Mouse (Mus musculus): ENCODE measurements around the gene Inppl1. TPM values are rescaled to one million over a fixed set of nuclear protein-coding genes. Genes with fewer than 3 reads are reported as not detected.
A peak's percentile ranks its signal among the peaks of the same experiment; 100 is the strongest.

Gene Inppl1
- polyA plus RNA-seq, 1 experiment from 2014 or later: 49.4 TPM

DNA sequence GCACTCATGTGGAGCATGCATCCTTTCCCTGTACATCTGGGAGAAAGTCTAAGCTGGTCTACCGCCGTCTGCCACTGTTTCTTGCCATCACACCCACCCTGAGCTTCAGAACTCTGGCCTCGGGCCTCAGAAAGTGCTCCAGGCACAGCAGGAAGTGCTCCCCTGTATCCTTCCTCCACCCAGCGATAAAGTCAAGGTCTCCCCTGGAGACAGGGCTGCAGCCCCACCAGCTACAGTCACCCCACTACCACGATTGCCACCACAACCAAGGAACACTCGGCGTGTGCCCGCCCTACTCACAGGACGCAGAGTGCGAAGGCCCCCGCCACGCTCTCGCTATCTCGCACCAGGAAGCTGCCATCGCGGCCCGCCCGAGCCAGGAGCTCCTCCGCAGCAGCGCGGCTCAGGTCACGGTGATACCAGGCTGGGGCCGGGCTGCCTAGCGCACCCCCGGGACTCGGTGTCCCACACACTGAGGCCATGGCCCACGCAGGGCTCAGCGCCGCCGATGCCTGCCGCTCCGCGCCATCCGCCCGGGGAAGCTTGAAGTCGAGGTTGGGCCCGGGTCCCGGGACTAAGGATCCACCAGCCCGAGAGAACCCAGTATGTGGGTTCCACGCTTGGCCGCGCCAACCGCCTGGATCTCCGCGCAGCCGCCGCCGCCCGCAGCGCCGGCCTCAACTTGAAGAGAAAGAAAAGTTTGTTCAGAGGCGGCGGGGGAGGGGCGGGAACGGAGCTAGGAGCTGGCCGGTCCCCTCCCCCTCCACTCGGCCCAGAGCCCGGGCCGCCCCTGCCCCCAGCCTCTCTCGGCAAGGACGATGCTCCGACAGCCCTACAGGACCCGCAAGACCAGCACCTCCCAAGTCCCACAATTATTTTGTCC is 1.5 kb downstream of the Inppl1 start:
- Histone ChIP-seq H3K27ac (peak overlapping the region; percentile 98), H3K4me1 (peaks cover 31% of the 10 kb centered on the region), H3K36me3 (peaks cover 24% of the 10 kb centered on the region), H3K9ac (peak overlapping the region; percentile 82), H3K4me3 (peak overlapping the region; percentile 85), H3K9me3 (no peaks in the 10 kb centered on the region), H3K27me3 (no peaks in the 10 kb centered on the region), H3K4me2 (peak overlapping the region; percentile 84)
- under 1% methylated on average over 62 of the region's 63 CpGs for WGBS
- ATAC-seq (ENCODE audit: insufficient number of reproducible peaks, low FRiP score, low TSS enrichment, low read depth): 0 out of 2 replicates have a peak, but pooled peaks have one; percentile 37

DNA sequence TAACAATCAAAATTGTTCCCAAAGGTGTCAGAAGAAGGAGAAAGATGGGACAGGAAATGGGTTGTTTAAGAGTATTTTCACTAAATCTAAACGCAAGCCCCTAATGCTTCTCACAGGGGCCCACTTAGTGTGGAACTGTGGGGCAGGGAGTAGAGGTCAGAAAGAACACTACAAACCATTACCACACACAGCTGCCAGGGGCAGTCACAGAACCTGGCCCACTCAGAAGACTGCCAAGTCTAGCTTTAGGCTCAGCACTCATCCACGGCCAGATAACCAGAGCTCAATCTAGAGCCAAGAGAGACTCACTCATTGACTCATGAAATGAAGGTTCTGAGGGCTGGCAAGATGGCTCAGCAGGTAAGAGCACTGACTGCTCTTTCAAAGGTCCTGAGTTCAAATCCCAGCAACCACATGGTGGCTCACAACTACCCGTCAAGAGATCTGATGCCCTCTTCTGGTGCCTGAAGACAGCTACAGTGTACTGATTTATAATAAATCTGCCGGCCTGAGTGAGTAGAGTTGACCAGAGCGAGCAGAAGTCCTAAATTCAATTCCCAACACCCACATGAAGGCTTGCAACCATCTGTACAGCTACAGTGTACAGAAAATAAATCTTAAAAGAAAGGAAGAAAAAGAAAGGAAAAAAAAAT is 2.4 kb downstream of the Inppl1 start:
- peak overlapping the region; percentile 85 for H3K4me3 ChIP-seq
- H3K4me2 ChIP-seq: peak overlapping the region; percentile 84
- peak overlapping the region; percentile 82; the same call in 1 of the 2 replicates for H3K9ac ChIP-seq
- H3K27me3 ChIP-seq: no peaks in the 10 kb centered on the region
- H3K27ac ChIP-seq: peak overlapping the region; percentile 98
- ATAC-seq (ENCODE audit: insufficient number of reproducible peaks, low FRiP score, low TSS enrichment, low read depth): no peak
- no peaks in the 10 kb centered on the region for H3K9me3 ChIP-seq
- peaks cover 31% of the 10 kb centered on the region for H3K4me1 ChIP-seq
- peaks cover 33% of the 10 kb centered on the region for H3K36me3 ChIP-seq
- 32% methylated on average over 5 of the region's 5 CpGs for WGBS

DNA sequence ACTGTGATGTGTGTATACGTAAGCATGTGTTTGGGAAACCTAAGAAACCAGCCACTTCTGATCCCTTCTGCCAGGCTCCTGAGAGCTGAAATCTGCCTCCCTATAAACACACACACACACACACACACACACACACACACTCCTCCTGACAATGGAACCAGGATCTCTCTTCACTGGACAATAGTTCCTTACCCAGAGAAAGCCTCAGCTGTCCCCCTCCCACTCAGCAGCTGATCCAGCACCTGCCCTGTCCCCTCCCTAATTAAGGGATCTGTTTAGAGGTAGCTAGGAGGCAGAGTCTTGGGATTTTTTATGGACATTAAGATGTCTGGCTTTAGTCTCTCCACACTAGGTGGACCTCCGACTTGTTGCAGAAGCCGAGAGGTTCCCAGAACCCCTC is 3.1 kb downstream of the Inppl1 start:
- peaks cover 40% of the 10 kb centered on the region for H3K36me3 ChIP-seq
- no peaks in the 10 kb centered on the region for H3K9me3 ChIP-seq
- peak overlapping the region; percentile 84 for H3K4me2 ChIP-seq
- peak overlapping the region; percentile 85 for H3K4me3 ChIP-seq
- H3K4me1 ChIP-seq: peaks cover 31% of the 10 kb centered on the region
- 0 out of 2 replicates have a peak overlapping the region, but pooled peaks have one; percentile 82 for H3K9ac ChIP-seq
- H3K27me3 ChIP-seq: no peaks in the 10 kb centered on the region
- ATAC-seq (ENCODE audit: insufficient number of reproducible peaks, low FRiP score, low TSS enrichment, low read depth): no peak
- WGBS: 39% methylated on average over 3 of the region's 3 CpGs
- peak overlapping the region; percentile 38; the same call in 1 of the 2 replicates for H3K27ac ChIP-seq

DNA sequence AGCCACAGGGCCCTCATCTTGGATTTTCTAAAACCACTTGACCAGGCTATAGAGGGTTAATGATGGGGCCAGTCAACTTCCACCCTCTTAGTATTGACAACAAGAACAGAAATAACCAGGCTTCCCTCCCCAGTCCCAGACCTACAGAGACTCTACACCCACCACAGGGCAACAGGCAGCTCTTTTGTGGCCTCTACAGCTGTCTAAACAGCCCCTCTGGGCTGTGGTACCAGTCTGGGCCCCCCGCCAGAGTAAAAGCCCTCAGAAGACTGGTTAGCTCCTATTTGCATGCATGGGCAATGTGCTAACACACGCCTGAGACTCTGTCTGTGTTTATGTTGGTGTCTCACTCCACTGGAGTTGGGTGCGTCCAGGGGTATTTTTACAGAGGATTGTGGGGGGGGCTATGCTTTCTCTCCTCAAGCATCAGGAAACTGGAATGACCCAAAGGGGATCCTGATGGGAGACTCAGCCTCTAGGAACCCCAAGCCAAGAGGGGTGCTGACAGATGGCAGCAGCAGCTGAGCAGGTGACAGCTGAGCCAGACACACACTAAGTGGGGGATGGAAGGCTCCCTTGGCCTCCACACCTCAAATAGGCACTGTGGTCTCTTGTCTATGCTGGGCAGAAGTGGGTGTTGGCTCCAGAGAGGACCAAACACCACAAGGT is 4.0 kb downstream of the Inppl1 start:
- Histone ChIP-seq H3K27ac (peak overlapping the region; percentile 38), H3K4me1 (peaks cover 31% of the 10 kb centered on the region), H3K9me3 (no peaks in the 10 kb centered on the region), H3K36me3 (peaks cover 48% of the 10 kb centered on the region), H3K4me2 (peak overlapping the region; percentile 84; the same call in 1 of the 2 replicates), H3K4me3 (no peak overlapping the region), H3K9ac (no peak overlapping the region), H3K27me3 (no peaks in the 10 kb centered on the region)
- no peak for ATAC-seq (ENCODE audit: insufficient number of reproducible peaks, low FRiP score, low TSS enrichment, low read depth)
- 58% methylated on average over 3 of the region's 3 CpGs for WGBS

DNA sequence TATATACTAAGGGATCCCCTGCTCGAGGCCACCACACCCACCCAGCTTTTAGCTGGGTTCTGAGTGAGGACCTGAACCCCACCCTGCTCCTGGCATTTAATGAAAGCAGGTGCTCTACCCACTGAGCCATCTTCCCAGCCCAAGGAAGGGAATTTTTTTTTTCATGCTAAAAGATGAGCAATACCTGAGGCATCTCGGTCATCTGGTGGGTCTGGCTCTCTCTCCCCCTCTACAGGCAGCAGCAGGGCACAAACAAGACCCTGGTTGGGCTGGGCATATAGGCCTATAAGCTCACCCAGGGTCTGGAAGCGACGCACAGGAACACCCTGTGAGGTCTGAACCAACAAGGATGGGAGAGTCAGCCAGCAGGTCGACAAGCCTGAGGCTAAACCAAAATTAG is 4.7 kb downstream of the Inppl1 start:
- ATAC-seq (ENCODE audit: insufficient number of reproducible peaks, low FRiP score, low TSS enrichment, low read depth): no peak
- Histone ChIP-seq H3K27me3 (no peaks in the 10 kb centered on the region), H3K9me3 (no peaks in the 10 kb centered on the region), H3K4me1 (peaks cover 27% of the 10 kb centered on the region), H3K9ac (no peak overlapping the region), H3K36me3 (peaks cover 55% of the 10 kb centered on the region), H3K27ac (peak overlapping the region; percentile 24; the same call in 1 of the 2 replicates), H3K4me3 (no peak overlapping the region), H3K4me2 (no peak overlapping the region)
- 66% methylated on average over 5 of the region's 5 CpGs for WGBS

DNA sequence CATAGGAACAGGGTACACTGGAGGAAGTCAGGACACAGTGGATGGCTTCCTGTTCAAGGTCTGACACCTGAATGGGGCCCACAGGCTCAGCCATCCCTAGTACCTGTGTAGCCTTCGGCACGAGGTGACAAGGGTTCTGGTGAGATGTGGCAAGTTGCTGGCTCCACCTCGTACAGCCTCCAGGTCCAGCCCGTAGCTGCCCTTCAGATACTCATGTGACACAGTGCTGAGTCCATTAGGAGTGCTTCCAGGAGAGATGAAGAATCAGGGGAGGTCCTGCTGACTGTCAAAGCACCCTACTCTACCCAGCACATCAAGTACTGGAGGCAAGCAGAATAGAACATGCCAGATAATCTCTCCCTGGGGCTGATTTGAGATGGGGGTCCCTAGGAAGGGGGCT is 5.7 kb downstream of the Inppl1 start:
- H3K4me1 ChIP-seq: peaks cover 26% of the 10 kb centered on the region
- H3K27ac ChIP-seq: no peak overlapping the region
- WGBS: 92% methylated on average over 4 of the region's 4 CpGs
- no peak for ATAC-seq (ENCODE audit: insufficient number of reproducible peaks, low FRiP score, low TSS enrichment, low read depth)
- no peak overlapping the region for H3K4me3 ChIP-seq
- H3K36me3 ChIP-seq: peaks cover 65% of the 10 kb centered on the region
- no peaks in the 10 kb centered on the region for H3K27me3 ChIP-seq
- no peak overlapping the region for H3K9ac ChIP-seq
- no peak overlapping the region for H3K4me2 ChIP-seq
- no peaks in the 10 kb centered on the region for H3K9me3 ChIP-seq

DNA sequence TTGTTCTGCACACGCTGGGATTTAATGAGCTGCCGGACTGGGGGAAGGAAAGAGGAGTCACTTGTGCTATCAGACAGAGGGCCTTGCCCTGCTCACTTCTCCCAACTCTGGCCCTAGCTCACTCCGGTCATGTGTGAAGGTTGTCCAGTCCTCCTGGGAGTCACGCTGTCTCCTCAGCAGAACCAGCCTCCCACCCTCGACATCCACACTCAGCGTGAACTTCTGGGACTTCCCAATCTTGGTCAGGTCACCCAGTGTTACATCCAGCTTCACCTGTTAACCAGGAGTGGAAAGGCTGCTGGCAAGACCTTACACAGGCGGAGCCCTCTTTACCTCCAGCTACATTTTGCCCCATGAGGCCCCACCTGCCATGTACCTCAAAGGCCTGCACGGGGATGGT is 6.6 kb downstream of the Inppl1 start:
- H3K4me3 ChIP-seq: no peak overlapping the region
- H3K9ac ChIP-seq: no peak overlapping the region
- no peak overlapping the region for H3K4me2 ChIP-seq
- H3K9me3 ChIP-seq: no peaks in the 10 kb centered on the region
- H3K36me3 ChIP-seq: peaks cover 75% of the 10 kb centered on the region
- ATAC-seq (ENCODE audit: insufficient number of reproducible peaks, low FRiP score, low TSS enrichment, low read depth): no peak
- no peaks in the 10 kb centered on the region for H3K27me3 ChIP-seq
- no peak overlapping the region for H3K27ac ChIP-seq
- H3K4me1 ChIP-seq: peaks cover 26% of the 10 kb centered on the region
- 95% methylated on average over 8 of the region's 8 CpGs for WGBS

DNA sequence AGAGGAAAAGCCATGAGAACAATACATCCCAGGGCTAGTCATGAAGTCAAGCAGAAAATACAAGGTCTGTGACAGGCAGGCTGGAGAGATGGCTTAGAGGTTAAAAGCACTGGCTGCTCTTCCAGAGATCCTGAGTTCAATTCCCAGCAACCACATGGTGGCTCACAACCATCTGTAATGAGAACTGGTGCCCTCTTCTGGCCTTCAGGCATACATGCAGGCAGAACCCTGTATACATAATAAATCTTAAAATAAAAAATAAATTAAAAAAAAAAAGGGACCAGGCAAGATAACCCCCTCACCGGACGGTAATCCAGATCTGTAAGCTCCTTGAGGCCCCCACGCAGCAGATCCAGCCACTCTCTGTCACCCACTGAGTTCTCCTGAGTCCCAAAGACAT is 7.7 kb downstream of the Inppl1 start:
- Histone ChIP-seq H3K9me3 (no peaks in the 10 kb centered on the region), H3K27me3 (no peaks in the 10 kb centered on the region), H3K9ac (no peak overlapping the region), H3K36me3 (peaks cover 85% of the 10 kb centered on the region), H3K4me1 (peaks cover 22% of the 10 kb centered on the region), H3K4me2 (no peak overlapping the region), H3K27ac (no peak overlapping the region), H3K4me3 (no peak overlapping the region)
- WGBS: 98% methylated on average over 3 of the region's 3 CpGs
- no peak for ATAC-seq (ENCODE audit: insufficient number of reproducible peaks, low FRiP score, low TSS enrichment, low read depth)

DNA sequence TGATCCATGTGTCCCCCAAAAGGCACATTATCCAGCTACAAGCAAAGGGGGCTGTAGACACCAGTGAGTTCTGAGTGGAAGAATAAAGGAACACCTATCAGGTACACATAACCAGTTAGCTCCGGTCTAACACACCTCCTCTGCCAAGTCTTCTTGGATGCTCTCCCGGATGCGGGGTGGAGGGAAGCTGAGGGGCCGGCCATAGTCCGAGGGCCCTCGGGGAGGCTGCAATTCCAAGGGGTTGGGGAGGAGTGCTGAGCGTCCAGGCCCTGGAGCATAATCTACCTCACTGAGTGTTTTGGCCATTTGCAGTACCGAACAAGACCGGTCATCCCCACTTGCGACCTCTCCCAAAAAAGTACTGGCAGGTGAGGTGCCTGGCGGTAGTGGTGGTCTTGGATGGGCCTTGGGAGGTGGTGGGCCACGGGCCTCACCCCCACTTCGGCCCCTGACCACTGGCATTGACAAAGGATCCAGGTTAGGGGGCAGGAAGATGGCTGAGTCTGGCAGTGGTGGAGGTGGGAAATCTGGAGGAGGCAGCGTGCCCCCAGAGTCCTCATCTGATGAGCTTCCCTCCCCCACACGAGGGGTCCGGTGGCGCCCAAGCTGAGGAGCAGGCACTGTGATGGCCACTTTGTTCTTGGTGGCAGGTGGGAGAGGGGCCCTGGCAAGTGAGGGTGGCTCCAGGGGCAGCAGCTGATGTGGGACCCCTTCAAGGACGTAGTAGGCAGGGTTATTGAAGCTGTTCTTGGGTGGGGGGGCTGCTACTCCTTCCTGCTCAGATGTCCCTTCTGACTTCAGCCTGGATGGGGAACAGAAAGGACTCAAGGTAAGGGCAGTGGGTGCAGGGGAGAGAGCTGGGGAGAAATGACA is 14.0 kb downstream of the Inppl1 start:
- peak; percentile 26 for ATAC-seq (ENCODE audit: insufficient number of reproducible peaks, low FRiP score, low TSS enrichment, low read depth)
- H3K4me2 ChIP-seq: no peak overlapping the region
- no peak overlapping the region for H3K9ac ChIP-seq
- H3K4me3 ChIP-seq: no peak overlapping the region
- no peak overlapping the region for H3K27ac ChIP-seq
- WGBS: 78% methylated on average over 18 of the region's 18 CpGs
- peaks cover 60% of the 10 kb centered on the region for H3K36me3 ChIP-seq
- peaks cover 45% of the 10 kb centered on the region for H3K27me3 ChIP-seq
- no peaks in the 10 kb centered on the region for H3K9me3 ChIP-seq
- H3K4me1 ChIP-seq: peaks cover 34% of the 10 kb centered on the region

DNA sequence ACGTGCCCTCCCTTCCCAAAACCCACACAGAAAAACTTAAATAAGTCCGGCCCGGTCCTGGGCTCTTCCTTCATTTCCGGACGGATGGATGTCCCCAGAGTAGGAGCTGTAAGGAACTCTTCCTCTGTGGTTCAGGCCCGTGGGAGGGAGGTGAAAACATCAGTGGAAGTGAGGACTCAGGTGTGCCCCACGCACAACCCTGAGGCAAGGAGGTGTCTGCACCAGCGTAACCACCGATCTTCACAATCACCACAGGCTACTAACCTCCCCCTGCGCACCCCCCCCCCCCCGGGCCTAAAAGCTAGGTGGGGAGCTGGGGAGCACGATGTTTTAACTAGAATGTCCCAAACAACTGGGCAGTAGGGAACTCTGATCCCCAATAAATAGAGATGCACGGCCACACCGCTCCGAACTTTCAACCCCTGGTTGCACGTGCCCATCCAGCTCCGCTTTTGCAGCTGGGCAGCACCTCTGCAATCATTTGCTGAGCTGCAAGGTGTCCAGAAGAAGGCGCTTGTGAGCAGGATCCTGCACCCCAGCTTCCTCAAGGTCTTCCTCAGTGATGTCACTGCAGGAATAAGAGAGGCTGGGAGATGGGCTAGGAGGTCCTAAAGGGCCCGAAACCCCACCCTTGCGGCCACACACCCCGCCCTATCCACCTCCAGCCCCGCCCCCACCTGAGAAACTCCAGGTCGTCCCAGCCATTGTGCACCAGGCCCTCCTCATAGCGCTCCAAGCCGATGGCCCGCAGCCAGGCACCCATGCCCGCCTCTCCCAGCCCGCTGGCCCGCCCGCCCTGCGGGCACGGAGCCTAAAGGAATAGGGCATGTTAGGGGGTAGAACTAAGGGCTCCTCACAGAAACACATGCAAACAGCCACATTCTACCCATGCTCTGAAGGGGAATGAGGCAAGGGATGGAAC is 14.9 kb downstream of the Inppl1 start:
- ATAC-seq (ENCODE audit: insufficient number of reproducible peaks, low FRiP score, low TSS enrichment, low read depth): peak; percentile 13; the same call in 1 of the 2 replicates
- Histone ChIP-seq H3K4me1 (peaks cover 39% of the 10 kb centered on the region), H3K9ac (no peak overlapping the region), H3K27me3 (peaks cover 54% of the 10 kb centered on the region), H3K27ac (no peak overlapping the region), H3K4me3 (no peak overlapping the region), H3K36me3 (peaks cover 51% of the 10 kb centered on the region), H3K9me3 (no peaks in the 10 kb centered on the region), H3K4me2 (no peak overlapping the region)
- WGBS: 35% methylated on average over 32 of the region's 32 CpGs
